Mouse (Mus musculus) liver, embryonic 11.5 days (tissue): ENCODE data around the gene D630003M21Rik. TPM values are rescaled to one million over a fixed set of nuclear protein-coding genes. Genes with fewer than 3 reads are reported as not detected.

ENCODE experiments used
- ATAC-seq: fragments of 200-750 bp; cut with Nextera tagmentation; replicated peaks from 2 replicates; pipeline ENCODE4 v1.8.0; 2017; ENCODE audit warnings: moderate number of reproducible peaks, mild to moderate bottlenecking, moderate TSS enrichment, moderate library complexity; ENCODE audit not compliant: low FRiP score
- DNase-seq: peaks from one replicate; pipeline ENCODE4 v3.0.0-alpha.2; 2017; ENCODE audit warnings: low spot score
- H3K27ac ChIP-seq: fragments of 300-500 bp; sonication (generic); 2 replicates; pipeline ENCODE4 v1.5.1; 2014; ENCODE audit warnings: mild to moderate bottlenecking, low read depth, low read length, control low read depth
- H3K27me3 ChIP-seq: fragments of 300-500 bp; sonication (generic); replicated peaks from 2 replicates; pipeline ENCODE4 v1.6.1; 2014; ENCODE audit warnings: low read length, mixed read lengths; ENCODE audit not compliant: control insufficient read depth, insufficient read depth
- H3K36me3 ChIP-seq: fragments of 300-500 bp; sonication (generic); 2 replicates; pipeline ENCODE4 v1.6.1; 2014; ENCODE audit warnings: mild to moderate bottlenecking, low read length, moderate library complexity, mixed read lengths; ENCODE audit not compliant: control insufficient read depth, insufficient read depth
- H3K4me1 ChIP-seq: fragments of 300-500 bp; sonication (generic); replicated peaks from 2 replicates; pipeline ENCODE4 v1.6.1; 2014; ENCODE audit warnings: low read length, mixed read lengths; ENCODE audit not compliant: control insufficient read depth, insufficient read depth
- H3K4me2 ChIP-seq: fragments of 300-500 bp; sonication (generic); 2 replicates; pipeline ENCODE4 v1.6.1; 2014; ENCODE audit warnings: mild to moderate bottlenecking, control low read depth, moderate library complexity
- H3K4me3 ChIP-seq: fragments of 300-500 bp; sonication (generic); 2 replicates; pipeline ENCODE4 v1.5.1; 2014; ENCODE audit warnings: low read depth, low read length, control low read depth
- H3K9ac ChIP-seq: fragments of 300-500 bp; sonication (generic); 2 replicates; pipeline ENCODE4 v1.6.1; 2014; ENCODE audit warnings: low read depth, low read length, control low read depth
- H3K9me3 ChIP-seq: fragments of 300-500 bp; sonication (generic); 2 replicates; pipeline ENCODE4 v1.6.1; 2016; ENCODE audit warnings: low read length, inconsistent platforms, mixed read lengths; ENCODE audit not compliant: control insufficient read depth
- WGBS: fragments of 180-500 bp; shearing (Covaris S2); extraction: QIAGEN DNeasy Blood & Tissue Kit; methylation state at CpG from one replicate; pipeline ENCODE4 v1.1.7; 2014; 5-methylcytosine and 5-hydroxymethylcytosine counted together
- polyA plus RNA-seq: library from polyadenylated mRNA; unstranded; fragments of >200 nt; fragmentation: Nextera tagmentation; extraction: Ambion mirVana; gene quantifications from 2 replicates; pipeline ENCODE4 v1.2.1, GENCODE M21; 2014

D630003M21Rik gene
- polyA plus RNA-seq: 0.53 and 0.81 TPM in 2 replicates

- peak; percentile 47; the same call in 1 of the 2 replicates for ATAC-seq
- H3K27me3 ChIP-seq: peaks cover 45% of the 10 kb centered on the region
- 0 out of 2 replicates have a peak, but pooled peaks cover 3% of the 10 kb centered on the region for H3K4me1 ChIP-seq
- peak; percentile 48 for DNase-seq
- H3K36me3 ChIP-seq: no peaks in the 10 kb centered on the region
- no peak within 1 kb of the TSS for H3K27ac ChIP-seq
- peak within 1 kb of the TSS; percentile 68 for H3K4me2 ChIP-seq
- peak within 1 kb of the TSS; percentile 40 for H3K4me3 ChIP-seq
- no peaks in the 10 kb centered on the region for H3K9me3 ChIP-seq
- no peak within 1 kb of the TSS; the same call in 1 of the 2 replicates for H3K9ac ChIP-seq
- 2% methylated on average over 48 of the region's 55 CpGs for WGBS
Measured at GRCm38 (mm10) chr2:158228670-158229502, at the start of gene D630003M21Rik. Gene D630003M21Rik (minus strand): TSS chr2:158229222.

GRCm38 (mm10) chr2:158276878-158277277, 47.9 kb upstream of the D630003M21Rik start:
- no peak overlapping the region for H3K9ac ChIP-seq
- DNase-seq (no peak), ATAC-seq (no peak)
- WGBS: 71% methylated on average over 4 of the region's 4 CpGs
- H3K4me3 ChIP-seq: no peak overlapping the region
- no peaks in the 10 kb centered on the region for H3K27me3 ChIP-seq
- no peaks in the 10 kb centered on the region for H3K9me3 ChIP-seq
- no peaks in the 10 kb centered on the region for H3K36me3 ChIP-seq
- no peak overlapping the region for H3K27ac ChIP-seq
- no peak overlapping the region for H3K4me2 ChIP-seq
- no peaks in the 10 kb centered on the region for H3K4me1 ChIP-seq

- DNase-seq (no peak), ATAC-seq (no peak)
- no peak overlapping the region for H3K4me3 ChIP-seq
- 73% methylated on average over 6 of the region's 6 CpGs for WGBS
- no peaks in the 10 kb centered on the region for H3K9me3 ChIP-seq
- no peak overlapping the region for H3K4me2 ChIP-seq
- no peak overlapping the region for H3K9ac ChIP-seq
- no peaks in the 10 kb centered on the region for H3K4me1 ChIP-seq
- no peaks in the 10 kb centered on the region for H3K36me3 ChIP-seq
- H3K27me3 ChIP-seq: no peaks in the 10 kb centered on the region
- no peak overlapping the region for H3K27ac ChIP-seq
Measured at GRCm38 (mm10) chr2:158276451-158276850, 47.4 kb upstream of the D630003M21Rik start.

- no peak for DNase-seq
- Histone ChIP-seq H3K36me3 (no peaks in the 10 kb centered on the region), H3K27ac (no peak overlapping the region), H3K4me3 (no peak overlapping the region), H3K9ac (no peak overlapping the region), H3K9me3 (no peaks in the 10 kb centered on the region), H3K27me3 (no peaks in the 10 kb centered on the region), H3K4me1 (no peaks in the 10 kb centered on the region), H3K4me2 (no peak overlapping the region)
- no peak for ATAC-seq
- 65% methylated on average over 4 of the region's 4 CpGs for WGBS
Measured at GRCm38 (mm10) chr2:158275811-158276210, 46.8 kb upstream of the D630003M21Rik start.

- ATAC-seq: no peak
- no peaks in the 10 kb centered on the region for H3K36me3 ChIP-seq
Measured at GRCm38 (mm10) chr2:158275349-158275748, 46.3 kb upstream of the D630003M21Rik start.

GRCm38 (mm10) chr2:158273646-158274045, 44.6 kb upstream of the D630003M21Rik start:
- Histone ChIP-seq H3K36me3 (no peaks in the 10 kb centered on the region), H3K9me3 (no peaks in the 10 kb centered on the region), H3K4me2 (no peak overlapping the region), H3K27ac (no peak overlapping the region), H3K4me3 (no peak overlapping the region), H3K9ac (no peak overlapping the region), H3K27me3 (no peaks in the 10 kb centered on the region), H3K4me1 (no peaks in the 10 kb centered on the region)
- DNase-seq (no peak), ATAC-seq (no peak)
- 43% methylated on average over 2 of the region's 2 CpGs for WGBS

More at GRCm38 (mm10) chr2:158275349-158275748, 46.3 kb upstream of the D630003M21Rik start:
- Histone ChIP-seq H3K4me1 (no peaks in the 10 kb centered on the region), H3K9me3 (no peaks in the 10 kb centered on the region), H3K27me3 (no peaks in the 10 kb centered on the region), H3K4me2 (no peak overlapping the region), H3K9ac (no peak overlapping the region), H3K27ac (no peak overlapping the region), H3K4me3 (no peak overlapping the region)
- no peak for DNase-seq
- 87% methylated on average over 3 of the region's 3 CpGs for WGBS

- Histone ChIP-seq H3K9ac (no peak overlapping the region), H3K4me1 (no peaks in the 10 kb centered on the region), H3K36me3 (no peaks in the 10 kb centered on the region), H3K27me3 (no peaks in the 10 kb centered on the region), H3K4me2 (no peak overlapping the region), H3K4me3 (no peak overlapping the region), H3K27ac (no peak overlapping the region), H3K9me3 (no peaks in the 10 kb centered on the region)
- DNase-seq (no peak), ATAC-seq (no peak)
- 73% methylated on average over 8 of the region's 8 CpGs for WGBS
Measured at GRCm38 (mm10) chr2:158270017-158270416, 41.0 kb upstream of the D630003M21Rik start.

GRCm38 (mm10) chr2:158264877-158265276, 35.9 kb upstream of the D630003M21Rik start:
- no peak for ATAC-seq
- no peak overlapping the region for H3K9ac ChIP-seq
- WGBS: 72% methylated on average over 3 of the region's 3 CpGs

GRCm38 (mm10) chr2:158259498-158259897, 30.5 kb upstream of the D630003M21Rik start:
- 71% methylated on average over 8 of the region's 8 CpGs for WGBS
- H3K27ac ChIP-seq: no peak overlapping the region
- no peaks in the 10 kb centered on the region for H3K27me3 ChIP-seq
- H3K4me3 ChIP-seq: no peak overlapping the region
- H3K4me2 ChIP-seq: no peak overlapping the region
- no peaks in the 10 kb centered on the region for H3K36me3 ChIP-seq
- H3K9me3 ChIP-seq: no peaks in the 10 kb centered on the region
- no peak for DNase-seq
- no peak overlapping the region for H3K9ac ChIP-seq
- no peak for ATAC-seq
- H3K4me1 ChIP-seq: no peaks in the 10 kb centered on the region; the same call in 1 of the 2 replicates

More at GRCm38 (mm10) chr2:158264877-158265276, 35.9 kb upstream of the D630003M21Rik start:
- Histone ChIP-seq H3K4me3 (no peak overlapping the region), H3K27me3 (no peaks in the 10 kb centered on the region), H3K27ac (no peak overlapping the region), H3K4me2 (no peak overlapping the region), H3K9me3 (no peaks in the 10 kb centered on the region), H3K4me1 (no peaks in the 10 kb centered on the region), H3K36me3 (no peaks in the 10 kb centered on the region)
- no peak for DNase-seq
